Mouse (Mus musculus) kidney, embryonic 14.5 days (tissue): ENCODE measurements around the gene Ahsa1. TPM values are rescaled to one million over a fixed set of nuclear protein-coding genes. Genes with fewer than 3 reads are reported as not detected.
"Not testable (repeated sequence)": the region's sequence is repeated elsewhere in the genome, so short reads cannot be mapped to it uniquely, and the experiment has no call there.

Source experiments
- ATAC-seq: fragments of 200-750 bp; cut with Nextera tagmentation; 2 replicates; pipeline ENCODE4 v1.8.0; 2017; ENCODE audit warnings: moderate number of reproducible peaks, mild to moderate bottlenecking, moderate TSS enrichment, moderate library complexity; ENCODE audit not compliant: low FRiP score, low TSS enrichment
- H3K27ac ChIP-seq: fragments of 300-500 bp; sonication (generic); 2 replicates; pipeline ENCODE4 v1.5.1; 2014; ENCODE audit warnings: low read depth, mild to moderate bottlenecking, low read length, moderate library complexity, mixed read lengths
- H3K27me3 ChIP-seq: fragments of 300-500 bp; sonication (generic); 2 replicates; pipeline ENCODE4 v1.6.1; 2014; ENCODE audit warnings: mild to moderate bottlenecking, low read length; ENCODE audit not compliant: control insufficient read depth, insufficient read depth
- H3K36me3 ChIP-seq: fragments of 300-500 bp; sonication (generic); 2 replicates; pipeline ENCODE4 v1.6.1; 2014; ENCODE audit warnings: low read length, mixed read lengths; ENCODE audit not compliant: control insufficient read depth, insufficient read depth
- H3K4me1 ChIP-seq: fragments of 300-500 bp; sonication (generic); 2 replicates; pipeline ENCODE4 v1.6.1; 2014; ENCODE audit warnings: low read length, mixed read lengths; ENCODE audit not compliant: control insufficient read depth, insufficient read depth
- H3K4me2 ChIP-seq: fragments of 300-500 bp; sonication (generic); replicated peaks from 2 replicates; pipeline ENCODE4 v1.6.1; 2014; ENCODE audit warnings: low read depth, mild to moderate bottlenecking, low read length
- H3K4me3 ChIP-seq: fragments of 300-500 bp; sonication (generic); 2 replicates; pipeline ENCODE4 v1.5.1; 2014; ENCODE audit warnings: mild to moderate bottlenecking, low read length
- H3K9ac ChIP-seq: fragments of 300-500 bp; sonication (generic); 2 replicates; pipeline ENCODE4 v1.6.1; 2014; ENCODE audit warnings: low read depth, mild to moderate bottlenecking, low read length, moderate library complexity
- H3K9me3 ChIP-seq: fragments of 300-500 bp; sonication (generic); 2 replicates; pipeline ENCODE4 v1.6.1; 2016; ENCODE audit warnings: low read length; ENCODE audit not compliant: control insufficient read depth
- WGBS: fragments of 180-500 bp; shearing (Covaris S2); extraction: QIAGEN DNeasy Blood & Tissue Kit; methylation state at CpG from one replicate; pipeline ENCODE4 v1.1.7; 2014; 5-methylcytosine and 5-hydroxymethylcytosine counted together
- polyA plus RNA-seq: library from polyadenylated mRNA; unstranded; fragments of >200 nt; fragmentation: Nextera tagmentation; extraction: Ambion mirVana; gene quantifications from 2 replicates; pipeline ENCODE4 v1.2.1, GENCODE M21; 2014

The Ahsa1 gene
- polyA plus RNA-seq, 1 experiment from 2014 or later = 219 TPM

DNA sequence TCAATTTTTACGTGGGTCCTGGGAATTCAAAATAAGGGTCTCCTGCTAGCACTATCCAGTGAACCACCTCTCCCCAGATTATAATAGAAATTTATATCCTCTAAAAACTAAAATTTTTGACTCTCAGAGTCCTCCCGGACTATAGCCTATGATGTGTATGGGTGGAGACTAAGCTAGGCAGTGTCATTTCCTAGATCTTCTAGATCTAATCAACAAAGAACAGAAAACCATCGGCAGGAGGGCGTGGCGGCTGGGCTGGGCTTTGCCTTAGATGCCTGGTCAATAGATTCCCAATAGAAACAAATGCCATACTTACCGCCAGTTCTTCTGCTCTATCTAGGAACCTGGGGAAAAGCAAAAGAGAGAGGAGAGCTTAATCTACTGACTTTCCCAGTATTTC, 16.1 kb upstream of the Ahsa1 start:
- Histone ChIP-seq H3K9ac (no peak overlapping the region), H3K4me2 (no peak overlapping the region), H3K9me3 (no peaks in the 10 kb centered on the region), H3K36me3 (peaks cover 75% of the 10 kb centered on the region), H3K27ac (no peak overlapping the region), H3K4me1 (no peaks in the 10 kb centered on the region), H3K4me3 (no peak overlapping the region), H3K27me3 (no peaks in the 10 kb centered on the region)
- no peak for ATAC-seq
- 93% methylated on average over 6 of the region's 6 CpGs for WGBS

DNA sequence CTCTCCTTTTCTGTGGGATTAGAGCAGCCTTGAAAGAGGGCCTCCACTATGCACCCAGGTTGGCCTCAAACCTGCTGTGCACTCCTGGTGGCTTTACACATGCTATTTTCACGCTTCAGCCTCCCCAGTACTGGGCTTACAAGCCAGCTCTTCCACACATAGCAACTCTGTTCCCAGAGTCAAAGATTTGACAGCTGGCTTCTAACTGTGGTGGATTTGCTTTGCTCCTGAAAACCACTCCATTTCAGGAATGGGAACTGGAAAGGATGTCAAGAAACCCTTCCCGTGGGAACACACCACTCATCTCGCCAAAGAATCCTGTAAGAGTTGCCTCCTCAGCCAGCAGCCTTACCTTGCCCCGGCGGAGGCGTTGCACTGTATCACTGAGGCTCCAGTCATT, 12.4 kb upstream of the Ahsa1 start:
- no peaks in the 10 kb centered on the region for H3K27me3 ChIP-seq
- no peaks in the 10 kb centered on the region for H3K4me1 ChIP-seq
- no peak overlapping the region for H3K4me3 ChIP-seq
- H3K9me3 ChIP-seq = no peaks in the 10 kb centered on the region
- no peak overlapping the region for H3K27ac ChIP-seq
- no peak for ATAC-seq
- no peak overlapping the region for H3K4me2 ChIP-seq
- H3K9ac ChIP-seq = no peak overlapping the region
- WGBS = 94% methylated on average over 6 of the region's 6 CpGs
- H3K36me3 ChIP-seq = peaks cover 83% of the 10 kb centered on the region

DNA sequence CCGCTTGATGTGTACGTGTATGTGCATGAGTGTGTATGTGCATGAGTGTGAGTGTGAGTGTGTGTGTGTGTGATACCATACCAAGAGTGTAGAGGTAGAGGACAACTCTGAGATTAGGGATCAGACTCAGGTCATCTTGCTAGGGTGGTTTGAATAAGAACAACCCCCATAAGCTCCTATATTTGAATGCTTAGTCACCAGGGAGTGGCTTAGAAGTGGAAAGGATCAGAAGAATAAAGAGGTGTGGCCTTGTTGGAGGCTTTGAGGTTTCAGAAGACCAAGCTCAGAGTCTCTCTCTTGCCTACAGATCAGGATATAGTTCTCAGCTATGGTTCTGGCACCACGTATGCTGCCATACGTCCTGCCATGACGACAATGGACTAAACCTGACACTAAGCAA, 9.7 kb upstream of the Ahsa1 start:
- WGBS = 95% methylated on average over 5 of the region's 5 CpGs
- Histone ChIP-seq H3K4me3 (no peak overlapping the region), H3K27me3 (no peaks in the 10 kb centered on the region), H3K4me1 (no peaks in the 10 kb centered on the region), H3K9me3 (no peaks in the 10 kb centered on the region), H3K27ac (no peak overlapping the region), H3K9ac (no peak overlapping the region), H3K4me2 (no peak overlapping the region), H3K36me3 (peaks cover 76% of the 10 kb centered on the region)
- ATAC-seq = no peak

DNA sequence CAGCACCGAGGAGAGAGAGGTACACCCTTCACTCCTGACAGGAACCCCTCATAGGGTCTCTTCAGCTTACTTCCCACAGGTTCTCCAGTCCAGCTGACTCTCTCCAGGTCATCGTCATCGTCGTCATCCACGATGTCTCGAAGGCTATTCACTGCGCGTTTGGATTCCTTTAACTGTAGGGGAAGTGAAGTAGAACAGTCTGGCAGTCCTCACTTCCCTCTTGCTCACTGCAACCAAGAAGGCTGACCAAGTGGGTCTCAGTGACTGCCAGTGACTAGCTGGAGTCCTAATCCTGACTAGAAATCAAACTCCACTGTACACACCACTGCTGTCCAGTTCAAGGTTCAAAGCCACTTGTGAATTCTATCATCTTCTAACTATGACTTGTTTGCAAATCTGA, 5.7 kb upstream of the Ahsa1 start:
- WGBS = 92% methylated on average over 8 of the region's 8 CpGs
- H3K9me3 ChIP-seq = no peaks in the 10 kb centered on the region
- H3K4me2 ChIP-seq = no peak overlapping the region
- peaks cover 69% of the 10 kb centered on the region for H3K36me3 ChIP-seq
- no peaks in the 10 kb centered on the region for H3K27me3 ChIP-seq
- no peak for ATAC-seq
- H3K27ac ChIP-seq = no peak overlapping the region
- no peak overlapping the region for H3K9ac ChIP-seq
- no peak overlapping the region for H3K4me3 ChIP-seq
- no peaks in the 10 kb centered on the region for H3K4me1 ChIP-seq

DNA sequence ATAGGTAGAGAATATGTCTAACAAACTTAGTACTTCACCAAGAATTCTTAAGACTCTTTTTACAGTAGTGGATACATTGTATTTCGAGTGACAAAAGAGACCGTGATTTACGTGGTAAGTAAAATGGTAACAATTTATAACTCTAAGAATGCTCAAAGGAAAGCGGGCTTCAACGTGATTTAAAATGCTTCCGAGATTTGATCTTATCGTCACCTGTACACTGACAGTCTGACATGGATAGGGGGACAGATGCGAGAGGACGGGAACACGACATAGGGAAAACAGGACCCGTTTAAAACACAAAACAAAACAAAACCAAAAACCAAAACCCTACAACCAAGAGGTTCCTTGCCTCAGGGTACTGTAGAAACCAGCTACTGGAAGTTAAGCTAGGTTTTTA, 835 bp upstream of the Ahsa1 start:
- 14% methylated on average over 11 of the region's 11 CpGs for WGBS
- Histone ChIP-seq H3K36me3 (peaks cover 53% of the 10 kb centered on the region), H3K9ac (peak overlapping the region; percentile 78), H3K27me3 (no peaks in the 10 kb centered on the region), H3K4me3 (peak overlapping the region; percentile 92), H3K4me2 (peak overlapping the region; percentile 67), H3K4me1 (peaks cover 8% of the 10 kb centered on the region), H3K27ac (peak overlapping the region; percentile 80), H3K9me3 (no peaks in the 10 kb centered on the region)
- no peak for ATAC-seq

DNA sequence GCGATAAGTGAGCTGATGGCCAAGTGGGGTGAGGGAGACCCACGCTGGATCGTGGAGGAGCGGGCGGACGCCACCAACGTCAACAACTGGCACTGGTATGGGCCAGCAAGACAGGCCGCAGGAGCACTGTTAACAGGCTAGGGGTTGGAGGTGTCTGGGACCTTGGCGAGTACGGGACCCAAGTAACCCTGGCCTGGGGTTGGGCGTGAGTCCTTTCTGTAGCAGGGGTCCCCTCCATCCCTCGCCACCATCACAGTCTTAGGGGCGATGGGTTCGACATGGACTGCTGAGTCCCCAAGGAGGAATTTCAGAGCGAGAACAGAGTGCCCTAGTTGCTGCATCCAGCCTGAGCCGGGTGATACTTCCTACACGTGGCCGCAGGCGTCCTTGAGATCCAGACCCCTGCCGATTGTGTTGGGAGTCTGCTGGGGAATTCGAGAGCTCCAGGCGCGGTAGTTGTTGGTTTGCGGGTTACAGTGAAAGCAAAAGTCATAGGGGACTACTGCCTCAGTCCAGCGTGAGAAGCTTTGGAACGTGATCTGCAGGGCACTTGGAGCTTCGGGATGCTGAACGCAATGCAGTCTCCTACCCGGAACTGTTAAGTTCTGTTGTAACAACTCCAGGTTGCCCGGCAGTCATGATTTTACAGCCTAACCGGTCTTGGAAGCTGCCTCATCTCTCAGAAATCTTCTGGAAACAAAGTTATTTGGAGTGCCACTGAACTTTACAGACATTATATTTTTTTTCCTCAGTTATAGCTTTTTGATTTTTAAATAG, 736 bp downstream of the Ahsa1 start:
- ATAC-seq = peak; percentile 59
- Histone ChIP-seq H3K27ac (peak overlapping the region; percentile 84), H3K4me2 (peak overlapping the region; percentile 78), H3K36me3 (peaks cover 53% of the 10 kb centered on the region), H3K4me1 (peaks cover 8% of the 10 kb centered on the region), H3K27me3 (no peaks in the 10 kb centered on the region), H3K4me3 (peak overlapping the region; percentile 92), H3K9me3 (no peaks in the 10 kb centered on the region), H3K9ac (peak overlapping the region; percentile 87)
- 0% methylated on average over 31 of the region's 31 CpGs for WGBS

DNA sequence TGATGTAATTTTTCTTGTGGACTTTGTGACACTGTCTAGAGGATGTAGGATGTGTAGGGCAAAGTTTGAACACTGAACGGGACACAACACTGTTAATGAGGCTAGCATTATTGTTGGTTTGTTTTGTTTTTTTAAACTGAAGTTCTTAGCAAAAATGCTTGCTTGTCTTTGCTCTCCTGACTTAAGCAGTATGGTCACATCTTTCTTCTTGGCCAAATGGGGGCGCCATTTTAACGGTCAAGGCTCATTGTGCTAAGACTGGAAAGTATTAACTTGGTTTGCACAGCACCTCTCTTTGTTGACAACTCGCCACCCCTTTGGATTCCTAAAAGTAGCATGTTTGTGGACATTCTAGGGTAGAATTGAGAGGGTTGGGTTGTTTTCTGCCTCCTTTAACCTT, 1.4 kb downstream of the Ahsa1 start:
- Histone ChIP-seq H3K27me3 (no peaks in the 10 kb centered on the region), H3K9me3 (no peaks in the 10 kb centered on the region), H3K4me1 (peaks cover 8% of the 10 kb centered on the region), H3K36me3 (peaks cover 56% of the 10 kb centered on the region), H3K4me2 (peak overlapping the region; percentile 78), H3K4me3 (peak overlapping the region; percentile 92), H3K9ac (peak overlapping the region; percentile 87), H3K27ac (no peak overlapping the region)
- 34% methylated on average over 4 of the region's 4 CpGs for WGBS
- ATAC-seq = no peak

DNA sequence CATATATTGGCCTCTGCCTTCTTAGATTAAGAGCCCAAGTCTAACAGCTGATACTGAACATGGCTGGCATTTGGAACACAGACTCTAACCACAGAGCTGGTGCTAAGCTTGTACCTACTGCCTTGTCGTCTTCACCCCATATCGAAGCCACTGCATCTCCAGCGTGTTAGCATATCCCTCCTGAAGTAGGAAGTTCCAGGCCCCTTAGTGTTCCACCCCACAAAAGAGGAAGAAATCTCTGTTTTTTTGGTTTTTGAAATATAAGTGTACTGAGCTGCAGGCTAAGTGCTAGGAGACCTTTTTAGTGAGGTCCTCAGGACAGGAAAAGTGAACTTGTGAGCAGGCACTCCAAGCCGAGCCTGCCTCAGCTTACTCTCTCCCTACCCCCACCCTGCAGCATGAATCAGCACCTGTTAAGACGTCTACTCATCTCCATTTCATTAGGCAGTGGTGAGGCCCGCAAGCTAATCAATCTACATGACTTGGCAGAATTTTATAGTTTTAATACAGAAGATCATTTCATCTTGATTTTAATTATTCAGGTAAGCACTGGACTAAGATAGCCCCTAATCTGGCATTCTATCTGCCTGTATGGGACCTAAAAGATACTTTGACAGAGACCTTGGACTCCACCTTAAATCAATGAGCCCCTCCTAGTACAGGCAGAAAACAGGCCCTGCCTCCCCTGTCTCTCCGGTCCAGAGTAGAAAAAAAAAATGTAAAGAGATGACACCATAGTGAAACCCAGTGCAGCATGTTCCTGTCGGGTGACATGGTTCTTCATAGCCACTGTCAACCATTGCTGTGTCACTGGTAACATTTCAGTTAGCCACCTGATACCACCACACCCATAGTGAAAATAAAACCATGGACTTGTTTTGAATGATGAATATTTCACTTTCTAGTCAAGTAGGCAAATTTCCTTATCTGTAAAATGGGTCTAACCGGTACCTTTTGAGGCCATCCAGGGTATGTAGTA, 8.9 kb downstream of the Ahsa1 start:
- Histone ChIP-seq H3K36me3 (peaks cover 63% of the 10 kb centered on the region), H3K4me1 (peaks cover 8% of the 10 kb centered on the region), H3K27me3 (no peaks in the 10 kb centered on the region), H3K27ac (no peak overlapping the region), H3K4me2 (no peak overlapping the region), H3K9ac (no peak overlapping the region), H3K4me3 (no peak overlapping the region), H3K9me3 (no peaks in the 10 kb centered on the region)
- WGBS = 88% methylated on average over 9 of the region's 9 CpGs
- ATAC-seq = no peak

DNA sequence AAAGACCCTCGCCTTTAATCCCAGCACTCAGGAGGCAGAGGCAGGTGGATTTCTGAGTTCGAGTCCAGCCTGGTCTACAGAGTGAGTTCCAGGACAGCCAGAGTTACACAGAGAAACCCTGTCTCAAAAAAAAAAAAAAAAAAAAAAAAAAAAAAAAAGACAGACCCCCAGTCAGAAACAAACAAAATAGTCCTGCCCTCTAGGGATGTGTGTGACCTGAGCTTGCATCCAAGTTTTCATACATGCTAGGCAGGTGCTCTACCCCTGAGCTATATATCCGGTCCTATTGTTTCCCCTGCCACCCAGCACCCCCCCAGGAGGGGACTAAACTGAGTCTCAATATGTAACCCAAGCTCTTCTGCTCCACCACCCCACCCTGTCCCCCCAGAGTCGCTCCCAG, 11.0 kb downstream of the Ahsa1 start:
- not testable (repeated sequence) for H3K4me3 ChIP-seq, H3K9me3 ChIP-seq, H3K27me3 ChIP-seq, H3K27ac ChIP-seq, H3K9ac ChIP-seq, H3K4me2 ChIP-seq, H3K4me1 ChIP-seq, ATAC-seq
- 87% methylated on average over 4 of the region's 4 CpGs for WGBS
- peaks cover 42% of the 10 kb centered on the region for H3K36me3 ChIP-seq
